Mouse (Mus musculus): ENCODE measurements around the gene Abcc1. TPM values are rescaled to one million over a fixed set of nuclear protein-coding genes. Genes with fewer than 3 reads are reported as not detected.

The Abcc1 gene
- total and polyA plus RNA-seq, 3 experiments, result 30.2 to 49.7 (median 37.4) TPM

DNA sequence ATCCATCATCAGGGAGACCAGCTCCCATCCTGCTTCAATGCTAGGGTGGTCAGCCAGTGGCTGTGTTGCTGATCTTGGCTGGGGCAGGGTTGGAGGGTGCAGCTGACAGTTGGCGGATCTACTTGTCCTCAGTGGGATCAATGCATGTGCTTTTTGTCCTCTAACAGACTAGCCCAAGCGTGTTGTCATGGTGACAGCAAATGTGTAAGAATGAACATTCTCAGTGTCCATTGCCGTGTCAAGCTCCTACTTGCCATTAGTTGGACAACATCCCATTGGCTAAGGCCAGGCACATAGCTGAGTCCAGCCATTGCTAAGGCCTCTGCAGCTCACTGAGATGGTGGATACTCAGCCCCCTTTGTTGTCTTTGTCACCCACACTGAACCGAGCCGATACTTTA is 110.8 kb downstream of the Abcc1 start:
- TF ChIP-seq SMC3 (IDR thresholded peaks at IDR 0.05; ENCODE audit: low read depth, low read length) (no peak), ETS1 (conservative IDR thresholded peaks at IDR 0.05; ENCODE audit: low read depth, low read length) (no peak), USF2 (conservative IDR thresholded peaks at IDR 0.05; ENCODE audit: low read depth, low read length) (no peak), E2F4 (IDR thresholded peaks at IDR 0.05; ENCODE audit: insufficient replicate concordance, low read depth, low read length) (no peak), GABPA (IDR thresholded peaks at IDR 0.05; ENCODE audit: insufficient replicate concordance, low read depth, low read length) (no peak), JUN (IDR thresholded peaks at IDR 0.05; ENCODE audit: insufficient read depth, low read depth, low read length) (no peak)
- Histone ChIP-seq H3K9me3 (replicated peaks; ENCODE audit: low read length) (no peaks in the 10 kb centered on the region), H3K9ac (ENCODE audit: insufficient read depth, low read depth) (no peak overlapping the region), H3K4me3 (replicated peaks in 1 of 3; ENCODE audit: low read depth in 2 of 3, low read length in 2 of 3, poor library complexity in 1 of 3) (no peak overlapping the region), H3K27me3 (replicated peaks) (no peaks in the 10 kb centered on the region), H3K27ac (ENCODE audit: insufficient read depth, low read depth) (no peak overlapping the region), H3K4me1 (ENCODE audit: control insufficient read depth in 1 of 2, insufficient read depth in 2 of 2) (peaks cover 0 to 7% of the 10 kb centered on the region in 2 experiments; a peak in 3 of 4 replicates), H3K79me2 (replicated peaks; ENCODE audit: control insufficient read depth, extremely low read depth, insufficient read depth, poor library complexity, severe bottlenecking) (no peaks in the 10 kb centered on the region), H3K36me3 (replicated peaks in 1 of 2; ENCODE audit: control insufficient read depth in 1 of 2, insufficient read depth in 1 of 2, low read length in 1 of 2) (peaks cover 65 to 89% of the 10 kb centered on the region in 2 experiments), H3K4me2 (ENCODE audit: insufficient read depth, low read depth, poor library complexity, severe bottlenecking) (no peak overlapping the region)
- dilution Hi-C loops (cut with MboI; ENCODE audit: extremely low pct_ligation_motif_present, extremely low pct_unique_long_range_greater_than_20kb, low sequenced_read_pairs) (no loop called here), in situ Hi-C loops (cut with MboI; ENCODE audit: low pct_ligation_motif_present, low pct_unique_long_range_greater_than_20kb, low sequenced_read_pairs) (no loop called here)
- no peak for DNase-seq (ENCODE audit: extremely low read depth)

DNA sequence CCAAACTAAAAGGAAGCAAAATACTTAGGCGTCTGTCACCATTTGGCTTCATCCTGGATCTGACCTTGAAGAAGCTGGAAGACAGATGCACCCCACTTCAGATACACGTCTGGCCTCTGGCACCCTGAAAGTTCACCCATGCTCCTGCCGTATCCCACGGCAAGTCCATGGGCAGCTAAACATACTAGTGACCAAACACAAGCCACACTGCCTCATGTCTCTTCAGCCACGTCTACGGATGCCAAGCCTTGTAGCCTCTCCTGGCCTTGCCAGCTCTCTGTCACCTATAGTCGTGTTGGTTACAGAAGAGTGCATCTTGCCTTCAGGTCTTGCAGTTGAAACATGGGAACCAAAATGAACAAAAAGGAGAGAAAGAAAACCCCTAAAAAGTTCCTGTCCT is 112.3 kb downstream of the Abcc1 start:
- DNase-seq (ENCODE audit: extremely low read depth), result no peak
- in situ Hi-C loops (cut with MboI; ENCODE audit: low pct_ligation_motif_present, low pct_unique_long_range_greater_than_20kb, low sequenced_read_pairs), result no loop called here
- Histone ChIP-seq H3K79me2 (replicated peaks; ENCODE audit: control insufficient read depth, extremely low read depth, insufficient read depth, poor library complexity, severe bottlenecking) (no peaks in the 10 kb centered on the region), H3K4me3 (replicated peaks in 1 of 3; ENCODE audit: low read depth in 2 of 3, low read length in 2 of 3, poor library complexity in 1 of 3) (no peak overlapping the region), H3K9me3 (replicated peaks; ENCODE audit: low read length) (no peaks in the 10 kb centered on the region), H3K27me3 (replicated peaks) (no peaks in the 10 kb centered on the region), H3K9ac (ENCODE audit: insufficient read depth, low read depth) (no peak overlapping the region), H3K36me3 (replicated peaks in 1 of 2; ENCODE audit: control insufficient read depth in 1 of 2, insufficient read depth in 1 of 2, low read length in 1 of 2) (peaks cover 54 to 75% of the 10 kb centered on the region in 2 experiments), H3K4me1 (ENCODE audit: control insufficient read depth in 1 of 2, insufficient read depth in 2 of 2) (peaks cover 0 to 17% of the 10 kb centered on the region in 2 experiments; a peak in 3 of 4 replicates), H3K27ac (ENCODE audit: insufficient read depth, low read depth) (no peak overlapping the region), H3K4me2 (ENCODE audit: insufficient read depth, low read depth, poor library complexity, severe bottlenecking) (no peak overlapping the region)
- TF ChIP-seq EP300 (IDR thresholded peaks at IDR 0.05; ENCODE audit: low read length), result no peak
- no peak for TF ChIP-seq HCFC1 (IDR thresholded peaks at IDR 0.05; ENCODE audit: low read depth, low read length)
- no peak for TF ChIP-seq MEF2A (IDR thresholded peaks at IDR 0.05; ENCODE audit: borderline replicate concordance, low read depth, low read length)
- dilution Hi-C loops (cut with MboI; ENCODE audit: extremely low pct_ligation_motif_present, extremely low pct_unique_long_range_greater_than_20kb, low sequenced_read_pairs), result no loop called here

DNA sequence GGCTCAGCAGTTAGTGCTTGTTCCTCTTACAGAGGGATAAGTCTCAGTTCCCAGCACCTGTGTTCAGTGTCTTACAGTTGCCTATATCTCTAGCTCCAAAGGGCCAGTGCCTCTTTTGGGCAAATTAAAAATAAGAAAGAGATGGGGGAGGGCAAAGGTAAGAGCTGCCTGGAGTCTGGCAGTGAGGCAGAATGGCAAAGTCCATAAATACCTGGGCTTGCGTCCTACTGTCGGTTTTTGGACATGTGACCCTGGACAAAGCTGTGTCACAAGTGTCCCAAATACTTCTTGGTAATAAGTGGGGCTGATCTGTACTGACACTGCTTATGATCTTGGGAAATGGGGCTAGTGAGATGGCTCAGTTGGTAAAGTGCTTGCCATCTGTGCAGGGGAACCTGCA is 113.6 kb downstream of the Abcc1 start:
- dilution Hi-C loops (cut with MboI; ENCODE audit: extremely low pct_ligation_motif_present, extremely low pct_unique_long_range_greater_than_20kb, low sequenced_read_pairs) (no loop called here), in situ Hi-C loops (cut with MboI; ENCODE audit: low pct_ligation_motif_present, low pct_unique_long_range_greater_than_20kb, low sequenced_read_pairs) (no loop called here)
- TF ChIP-seq ETS1 (conservative IDR thresholded peaks at IDR 0.05; ENCODE audit: low read depth, low read length), result no peak
- no peak for TF ChIP-seq ZC3H11A (IDR thresholded peaks at IDR 0.05; ENCODE audit: low read depth, low read length)
- no peak for TF ChIP-seq MAFK (IDR thresholded peaks at IDR 0.05; ENCODE audit: insufficient replicate concordance, low read length)
- TF ChIP-seq E2F4 (IDR thresholded peaks at IDR 0.05; ENCODE audit: insufficient replicate concordance, low read depth, low read length), result no peak
- no peak for TF ChIP-seq JUN (IDR thresholded peaks at IDR 0.05; ENCODE audit: insufficient read depth, low read depth, low read length)
- TF ChIP-seq USF2 (conservative IDR thresholded peaks at IDR 0.05; ENCODE audit: low read depth, low read length), result no peak
- TF ChIP-seq IRF4 (IDR thresholded peaks at IDR 0.05; ENCODE audit: low read depth, low read length), result no peak
- H3K4me1 ChIP-seq (ENCODE audit: control insufficient read depth in 1 of 2, insufficient read depth in 2 of 2), result peaks cover 0 to 17% of the 10 kb centered on the region in 2 experiments; a peak in 3 of 4 replicates
- H3K36me3 ChIP-seq (replicated peaks in 1 of 2; ENCODE audit: control insufficient read depth in 1 of 2, insufficient read depth in 1 of 2, low read length in 1 of 2), result peaks cover 46 to 61% of the 10 kb centered on the region in 2 experiments
- no peak overlapping the region for H3K4me3 ChIP-seq (replicated peaks in 1 of 3; ENCODE audit: low read depth in 2 of 3, low read length in 2 of 3, poor library complexity in 1 of 3)
- H3K27ac ChIP-seq (ENCODE audit: insufficient read depth, low read depth), result no peak overlapping the region
- H3K27me3 ChIP-seq (replicated peaks), result no peaks in the 10 kb centered on the region
- no peak overlapping the region for H3K4me2 ChIP-seq (ENCODE audit: insufficient read depth, low read depth, poor library complexity, severe bottlenecking)
- H3K9ac ChIP-seq (ENCODE audit: insufficient read depth, low read depth), result no peak overlapping the region
- no peaks in the 10 kb centered on the region for H3K79me2 ChIP-seq (replicated peaks; ENCODE audit: control insufficient read depth, extremely low read depth, insufficient read depth, poor library complexity, severe bottlenecking)
- no peak for DNase-seq (ENCODE audit: extremely low read depth)
- no peaks in the 10 kb centered on the region for H3K9me3 ChIP-seq (replicated peaks; ENCODE audit: low read length)
